Mouse (Mus musculus) MEL (cell line): Measurements from ENCODE around the gene Ly6g6d. TPM values are rescaled to one million over a fixed set of nuclear protein-coding genes. Genes with fewer than 3 reads are reported as not detected.
A peak's percentile ranks its signal among the peaks of the same experiment; 100 is the strongest.

Source experiments
- DNase-seq: peaks from one replicate; pipeline ENCODE4 v3.0.0; 2011; ENCODE audit warnings: low read depth, low spot score
- H3K27ac ChIP-seq: 2 replicates; pipeline ENCODE4 v1.5.1; 2012; ENCODE audit warnings: low read depth, mild to moderate bottlenecking, control low read depth, low read length, moderate library complexity; ENCODE audit not compliant: control insufficient read depth
- H3K27me3 ChIP-seq, 2 experiments: fragments of 150-350 bp in 1 of 2; sonication (generic) in 1 of 2; 2 replicates each; pipeline ENCODE4 v1.6.1; 2012; ENCODE audit warnings: low read length in 2 of 2, mild to moderate bottlenecking in 2 of 2, improper control_type of control experiment in 1 of 2, moderate library complexity in 1 of 2; ENCODE audit not compliant: insufficient read depth in 2 of 2, control insufficient read depth in 1 of 2
- H3K36me3 ChIP-seq, 2 experiments: 2 replicates each; pipeline ENCODE4 v1.6.1; 2012 to 2014; ENCODE audit warnings: low read length in 2 of 2, improper control_type of control experiment in 1 of 2, inconsistent platforms in 1 of 2, mild to moderate bottlenecking in 1 of 2; ENCODE audit not compliant: insufficient read depth in 2 of 2, control insufficient read depth in 1 of 2
- H3K4me1 ChIP-seq, 2 experiments: fragments of 150-350 bp in 1 of 2; sonication (generic) in 1 of 2; 2 replicates each; pipeline ENCODE4 v1.6.1; 2012; ENCODE audit warnings: low read length in 2 of 2, improper control_type of control experiment in 1 of 2, mild to moderate bottlenecking in 1 of 2; ENCODE audit not compliant: insufficient read depth in 2 of 2, control insufficient read depth in 1 of 2
- H3K4me3 ChIP-seq, 2 experiments: fragments of 150-350 bp in 1 of 2; sonication (generic) in 1 of 2; 2 replicates each; pipeline ENCODE4 v1.5.1; 2012; ENCODE audit warnings: low read depth in 2 of 2, low read length in 2 of 2, mild to moderate bottlenecking in 2 of 2, moderate library complexity in 2 of 2, control low read depth in 1 of 2, improper control_type of control experiment in 1 of 2; ENCODE audit not compliant: control insufficient read depth in 1 of 2, insufficient read depth in 1 of 2
- H3K79me2 ChIP-seq: 2 replicates; pipeline ENCODE4 v1.6.1; 2012; ENCODE audit warnings: mild to moderate bottlenecking, low read length, moderate library complexity; ENCODE audit not compliant: control insufficient read depth, poor library complexity, insufficient read depth
- H3K9ac ChIP-seq: 2 replicates; pipeline ENCODE4 v1.6.1; 2012; ENCODE audit warnings: low read depth, mild to moderate bottlenecking, control low read depth, low read length, moderate library complexity; ENCODE audit not compliant: control insufficient read depth, poor library complexity, severe bottlenecking
- H3K9me3 ChIP-seq: fragments of 150-350 bp; sonication (generic); replicated peaks from 2 replicates; pipeline ENCODE4 v1.6.1; 2012; ENCODE audit warnings: mild to moderate bottlenecking, low read length, improper control_type of control experiment, moderate library complexity; ENCODE audit not compliant: insufficient read depth
- BHLHE40 ChIP-seq: IDR thresholded peaks from 2 replicates; pipeline ENCODE4 v1.6.1; 2012; ENCODE audit warnings: low read depth, mild to moderate bottlenecking, inconsistent platforms, low read length, improper control_type of control experiment, borderline replicate concordance
- CHD1 ChIP-seq: IDR thresholded peaks from 2 replicates; pipeline ENCODE4 v1.6.1; 2012; ENCODE audit warnings: low read depth, mild to moderate bottlenecking, inconsistent platforms, low read length, improper control_type of control experiment
- CHD2 ChIP-seq: IDR thresholded peaks from 2 replicates; pipeline ENCODE4 v1.6.1; 2011; ENCODE audit warnings: low read length, improper control_type of control experiment
- CTCF ChIP-seq, 3 experiments: IDR thresholded peaks in 2 of 3; conservative IDR thresholded peaks in 1 of 3; 2 replicates each; pipeline ENCODE4 v1.5.1; 2011 to 2012; ENCODE audit warnings: low read length in 3 of 3, low read depth in 2 of 3, mild to moderate bottlenecking in 2 of 3, improper control_type of control experiment in 1 of 3, inconsistent platforms in 1 of 3, mixed read lengths in 1 of 3, moderate library complexity in 1 of 3; ENCODE audit not compliant: control insufficient read depth in 1 of 3, insufficient read depth in 1 of 3, poor library complexity in 1 of 3, severe bottlenecking in 1 of 3
- E2F4 ChIP-seq: IDR thresholded peaks from 2 replicates; pipeline ENCODE4 v1.6.1; 2011; ENCODE audit warnings: low read depth, low read length, improper control_type of control experiment, borderline replicate concordance
- ELF1 ChIP-seq: IDR thresholded peaks from 2 replicates; pipeline ENCODE4 v1.6.1; 2014; ENCODE audit warnings: low read depth, mild to moderate bottlenecking, inconsistent platforms, low read length, improper control_type of control experiment, moderate library complexity
- ETS1 ChIP-seq: IDR thresholded peaks from 2 replicates; pipeline ENCODE4 v1.6.1; 2012; ENCODE audit warnings: low read depth, mild to moderate bottlenecking, inconsistent platforms, low read length, improper control_type of control experiment, moderate library complexity
- GATA1 ChIP-seq: IDR thresholded peaks from 2 replicates; pipeline ENCODE4 v1.6.1; 2011; ENCODE audit warnings: low read depth, low read length, improper control_type of control experiment
- HCFC1 ChIP-seq: IDR thresholded peaks from 2 replicates; pipeline ENCODE4 v1.6.1; 2012; ENCODE audit warnings: low read depth, mild to moderate bottlenecking, inconsistent platforms, low read length, improper control_type of control experiment, moderate library complexity
- JUND ChIP-seq: IDR thresholded peaks from 2 replicates; pipeline ENCODE4 v1.6.1; 2011; ENCODE audit warnings: low read depth, mild to moderate bottlenecking, improper control_type of control experiment, low read length
- MAFK ChIP-seq: IDR thresholded peaks from 2 replicates; pipeline ENCODE4 v1.6.1; 2011; ENCODE audit warnings: low read depth, mild to moderate bottlenecking, low read length, improper control_type of control experiment, borderline replicate concordance
- MAX ChIP-seq: IDR thresholded peaks from 2 replicates; pipeline ENCODE4 v1.6.1; 2011; ENCODE audit warnings: low read length, improper control_type of control experiment
- MAZ ChIP-seq: IDR thresholded peaks from 2 replicates; pipeline ENCODE4 v1.6.1; 2012; ENCODE audit warnings: low read depth, mild to moderate bottlenecking, inconsistent platforms, low read length, improper control_type of control experiment
- MXI1 ChIP-seq: IDR thresholded peaks from 2 replicates; pipeline ENCODE4 v1.6.1; 2011; ENCODE audit warnings: mild to moderate bottlenecking, low read depth, low read length, improper control_type of control experiment
- MYB ChIP-seq: IDR thresholded peaks from 2 replicates; pipeline ENCODE4 v1.6.1; 2011; ENCODE audit warnings: mild to moderate bottlenecking, low read depth, low read length, improper control_type of control experiment
- MYC ChIP-seq: IDR thresholded peaks from 2 replicates; pipeline ENCODE4 v1.6.1; 2011; ENCODE audit warnings: low read depth, mild to moderate bottlenecking, low read length, improper control_type of control experiment, moderate library complexity
- NELFE ChIP-seq: IDR thresholded peaks from 2 replicates; pipeline ENCODE4 v1.6.1; 2011; ENCODE audit warnings: low read depth, low read length, improper control_type of control experiment
- NRF1 ChIP-seq: IDR thresholded peaks from 2 replicates; pipeline ENCODE4 v1.6.1; 2014; ENCODE audit warnings: low read depth, mild to moderate bottlenecking, inconsistent platforms, low read length, improper control_type of control experiment, moderate library complexity; ENCODE audit not compliant: poor library complexity, insufficient read depth, severe bottlenecking
- POLR2A ChIP-seq, 2 experiments: IDR thresholded peaks; 2 replicates each; pipeline ENCODE4 v1.6.1; 2011 to 2012; ENCODE audit warnings: low read length in 2 of 2, mild to moderate bottlenecking in 2 of 2, control low read depth in 1 of 2, improper control_type of control experiment in 1 of 2, low read depth in 1 of 2, moderate library complexity in 1 of 2; ENCODE audit not compliant: control insufficient read depth in 1 of 2, insufficient read depth in 1 of 2, poor library complexity in 1 of 2
- POLR2AphosphoS2 ChIP-seq: IDR thresholded peaks from 2 replicates; pipeline ENCODE4 v1.6.1; 2011; ENCODE audit warnings: low read length, improper control_type of control experiment
- POLR2AphosphoS5 ChIP-seq: IDR thresholded peaks from 2 replicates; pipeline ENCODE4 v1.6.1; 2012; ENCODE audit warnings: low read depth, borderline replicate concordance, mild to moderate bottlenecking, inconsistent platforms, low read length, moderate library complexity, mixed read lengths
- RAD21 ChIP-seq: IDR thresholded peaks from 2 replicates; pipeline ENCODE4 v1.6.1; 2011; ENCODE audit warnings: mild to moderate bottlenecking, low read depth, low read length, improper control_type of control experiment
- SIN3A ChIP-seq: IDR thresholded peaks from 2 replicates; pipeline ENCODE4 v1.6.1; 2012; ENCODE audit warnings: low read length, improper control_type of control experiment, inconsistent platforms
- SMC3 ChIP-seq: IDR thresholded peaks from 2 replicates; pipeline ENCODE4 v1.6.1; 2011; ENCODE audit warnings: low read depth, low read length, improper control_type of control experiment
- UBTF ChIP-seq: IDR thresholded peaks from 2 replicates; pipeline ENCODE4 v1.6.1; 2012; ENCODE audit warnings: low read depth, mild to moderate bottlenecking, inconsistent platforms, low read length, improper control_type of control experiment, moderate library complexity, borderline replicate concordance; ENCODE audit not compliant: insufficient read depth
- USF2 ChIP-seq, 2 experiments: IDR thresholded peaks; 2 replicates each; pipeline ENCODE4 v1.6.1; 2011 to 2012; ENCODE audit warnings: improper control_type of control experiment in 2 of 2, low read length in 2 of 2, borderline replicate concordance in 1 of 2, inconsistent platforms in 1 of 2, low read depth in 1 of 2, mild to moderate bottlenecking in 1 of 2; ENCODE audit not compliant: insufficient read depth in 1 of 2
- ZC3H11A ChIP-seq: IDR thresholded peaks from 2 replicates; pipeline ENCODE4 v1.6.1; 2012; ENCODE audit warnings: low read depth, mild to moderate bottlenecking, inconsistent platforms, low read length, improper control_type of control experiment
- ZNF384 ChIP-seq: IDR thresholded peaks from 2 replicates; pipeline ENCODE4 v1.6.1; 2012; ENCODE audit warnings: low read depth, mild to moderate bottlenecking, inconsistent platforms, low read length, improper control_type of control experiment
- polyA plus RNA-seq, 2 experiments: library from polyadenylated mRNA; stranded (reverse) in 1 of 2; unstranded in 1 of 2; fragments of >175 nt in 1 of 2; fragments of >200 nt in 1 of 2; gene quantifications; 2 replicates each; pipeline versions ENCODE4 v1.2.1 to v1.2.4; 2012; ENCODE audit warnings: low replicate concordance in 2 of 2, low read depth in 1 of 2; ENCODE audit not compliant: insufficient read length in 2 of 2, insufficient read depth in 1 of 2, missing spikeins in 1 of 2
- total RNA-seq: library from RNA; depleted of rRNA; stranded (reverse); fragments of 300-350 nt; gene quantifications from 2 replicates; pipeline ENCODE4 v1.2.3, GENCODE M21; 2012

Gene Ly6g6d
- total and polyA plus RNA-seq, 3 experiments = 4.4 to 5.5 TPM; not detected in 1

DNA sequence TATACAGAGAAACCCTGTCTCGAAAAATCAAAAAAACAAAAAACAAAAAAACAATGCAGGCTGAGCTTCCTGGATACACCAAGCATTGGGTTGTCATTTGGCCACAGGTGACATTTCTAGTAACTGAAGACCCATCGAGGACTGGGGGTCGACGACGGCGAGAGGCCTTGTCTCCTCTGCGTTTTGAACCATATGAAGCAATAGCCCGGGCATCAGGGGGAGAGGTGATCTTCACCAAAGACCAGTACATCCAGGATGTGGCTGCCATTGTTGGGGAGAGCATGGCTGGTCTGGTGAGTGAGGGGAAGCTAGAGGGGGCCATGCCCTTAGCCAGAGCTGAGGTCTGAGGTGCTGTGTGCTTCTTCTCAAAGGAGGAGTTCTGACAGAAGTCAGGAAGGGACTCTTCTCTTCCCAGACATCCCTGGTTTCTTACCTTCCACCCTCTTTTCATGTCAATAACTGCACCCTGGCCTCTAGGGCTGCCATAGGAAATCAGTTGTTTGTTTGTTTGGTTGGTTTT, 55.3 kb downstream of the Ly6g6d start:
- DNase-seq = peak; percentile 58

GRCm38 (mm10) chr17:35021842-35022477, 55.9 kb downstream of the Ly6g6d start:
- Histone ChIP-seq H3K36me3 (peaks cover 0 to 43% of the 10 kb centered on the region in 2 experiments; a peak in 2 of 4 replicates), H3K27ac (peak overlapping the region; percentile 96), H3K79me2 (peaks cover 34% of the 10 kb centered on the region), H3K27me3 (no peaks in the 10 kb centered on the region), H3K4me3 (no peak overlapping the region), H3K9ac (peak overlapping the region; percentile 77), H3K9me3 (no peaks in the 10 kb centered on the region), H3K4me1 (peaks cover 14 to 56% of the 10 kb centered on the region in 2 experiments; a peak in 3 of 4 replicates)
- peak; percentile 98 for DNase-seq
- TF ChIP-seq BHLHE40 (peak; percentile 92), NRF1 (no peak), E2F4 (peak; percentile 75), UBTF (no peak), CHD1 (no peak), MAX (peak; percentile 92), MAFK (no peak), POLR2AphosphoS2 (peak; percentile 82), USF2 (IDR thresholded peaks at IDR 0.05; ENCODE audit: borderline replicate concordance in 1 of 2, insufficient read depth in 1 of 2, low read depth in 1 of 2, low read length in 2 of 2) (peak in 1 of 2 experiments; percentile 73; a peak in 2 of 4 replicates), GATA1 (peak; percentile 100), ZNF384 (0 out of 2 replicates have a peak, but pooled peaks have one; percentile 17), ETS1 (peak; percentile 95), RAD21 (no peak), POLR2A (IDR thresholded peaks at IDR 0.05; ENCODE audit: control insufficient read depth in 1 of 2, insufficient read depth in 1 of 2, low read depth in 1 of 2, low read length in 2 of 2, poor library complexity in 1 of 2) (peak; percentile 9 to 71; a peak in 2 of 4 replicates), MAZ (peak; percentile 53), SIN3A (peak; percentile 99), ELF1 (peak; percentile 70), ZC3H11A (peak; percentile 5; the same call in 1 of the 2 replicates), MYB (peak; percentile 98), MXI1 (peak; percentile 88), CTCF (IDR thresholded peaks at IDR 0.05 in 2 of 3, conservative IDR thresholded peaks at IDR 0.05 in 1 of 3; ENCODE audit: control insufficient read depth in 1 of 3, insufficient read depth in 1 of 3, low read depth in 2 of 3, low read length in 3 of 3, poor library complexity in 1 of 3, severe bottlenecking in 1 of 3) (0 out of 6 replicates have a peak, but pooled peaks of 1 of the 3 experiments have one; percentile 8), HCFC1 (peak; percentile 76), SMC3 (peak; percentile 24; the same call in 1 of the 2 replicates), CHD2 (peak; percentile 29), NELFE (peak; percentile 31; the same call in 1 of the 2 replicates), JUND (peak; percentile 95)

More for the DNA sequence above, 55.3 kb downstream of the Ly6g6d start:
- Histone ChIP-seq H3K4me3 (peak overlapping the region; percentile 54 to 66), H3K79me2 (peaks cover 38% of the 10 kb centered on the region), H3K36me3 (peaks cover 0 to 42% of the 10 kb centered on the region in 2 experiments; a peak in 2 of 4 replicates), H3K9me3 (no peaks in the 10 kb centered on the region), H3K27ac (peak overlapping the region; percentile 96), H3K4me1 (peaks cover 14 to 54% of the 10 kb centered on the region in 2 experiments; a peak in 3 of 4 replicates), H3K9ac (peak overlapping the region; percentile 77), H3K27me3 (no peaks in the 10 kb centered on the region)
- TF ChIP-seq POLR2A (IDR thresholded peaks at IDR 0.05; ENCODE audit: control insufficient read depth in 1 of 2, insufficient read depth in 1 of 2, low read depth in 1 of 2, low read length in 2 of 2, poor library complexity in 1 of 2) = peak in 1 of 2 experiments; percentile 33; a peak in 1 of 4 replicates
- TF ChIP-seq SMC3 = no peak
- TF ChIP-seq MAX = no peak
- no peak for TF ChIP-seq UBTF
- 0 out of 2 replicates have a peak, but pooled peaks have one; percentile 10 for TF ChIP-seq MYC
- no peak for TF ChIP-seq NELFE
- TF ChIP-seq CHD1 = peak; percentile 54
- TF ChIP-seq POLR2AphosphoS5 = no peak
- no peak for TF ChIP-seq BHLHE40
